Mouse (Mus musculus) T-helper 17 cell (primary cell): ENCODE results near the gene Rfx5.

Experiments used
- in situ Hi-C, 2 experiments: fragments of 300-600 bp; cut with MboI, MseI; formaldehyde crosslinking; loops; 1 replicate in 1 of 2; 2 replicates in 1 of 2; pipeline ENCODE4 v1.15.1; 2025; ENCODE audit warnings: high pct_unique_total_duplicates in 2 of 2

Rfx5 gene

GRCm38 (mm10) chr3:94934564-94934963 lies 19.3 kb upstream of the Rfx5 start:
- in situ Hi-C loops, result loop anchor here in 1 of 2 experiments (5.0 to 25.0 kb wide), 2 partner anchors 242 to 1372 kb away; partner anchors contain the start of genes S100a10 and Selenbp2

GRCm38 (mm10) chr3:94935332-94935731 lies 18.5 kb upstream of the Rfx5 start:
- in situ Hi-C loops, result loop anchor here (5.0 to 25.0 kb wide), 2 partner anchors 238 to 1373 kb away; partner anchors contain the start of gene S100a10 (in 1 of the 2)

- in situ Hi-C loops, result loop anchor here (5.0 to 25.0 kb wide), 2 partner anchors 239 to 1374 kb away; partner anchors contain the start of gene S100a10 (in 1 of the 2)
Measured at GRCm38 (mm10) chr3:94936147-94936546, 17.7 kb upstream of the Rfx5 start.

GRCm38 (mm10) chr3:94937194-94937593 lies 16.7 kb upstream of the Rfx5 start:
- in situ Hi-C loops, result loop anchor here (5.0 to 25.0 kb wide), 2 partner anchors 240 to 1375 kb away; partner anchors contain the start of gene S100a10 (in 1 of the 2)

GRCm38 (mm10) chr3:94940033-94940432 lies 13.8 kb upstream of the Rfx5 start:
- in situ Hi-C loops, result loop anchor here (10.0 to 25.0 kb wide), 2 partner anchors 55 to 1378 kb away; partner anchors contain the start of gene S100a10 (in 1 of the 2)

- in situ Hi-C loops, result loop anchor here (10.0 to 25.0 kb wide), 2 partner anchors 52 to 1380 kb away; partner anchors contain the start of gene S100a10 (in 1 of the 2)
Measured at GRCm38 (mm10) chr3:94942211-94942967, 11.5 kb upstream of the Rfx5 start.

GRCm38 (mm10) chr3:94943706-94944105 lies 10.2 kb upstream of the Rfx5 start:
- in situ Hi-C loops, result loop anchor here (10.0 to 25.0 kb wide), 2 partner anchors 51 to 1381 kb away; partner anchors contain the start of gene S100a10 (in 1 of the 2)

- in situ Hi-C loops, result loop anchor here (10.0 to 25.0 kb wide), 2 partner anchors 47 to 1386 kb away; partner anchors contain the start of gene S100a10 (in 1 of the 2)
Measured at GRCm38 (mm10) chr3:94948066-94948614, 5.7 kb upstream of the Rfx5 start.

GRCm38 (mm10) chr3:94949645-94950044 lies 4.2 kb upstream of the Rfx5 start:
- in situ Hi-C loops, result loop anchor here (10.0 to 25.0 kb wide), 2 partner anchors 45 to 1387 kb away; partner anchors contain the start of gene S100a10 (in 1 of the 2)

GRCm38 (mm10) chr3:94952806-94953205 lies 1.1 kb upstream of the Rfx5 start:
- in situ Hi-C loops, result no loop called here

GRCm38 (mm10) chr3:94953384-94953763 lies 501 bp upstream of the Rfx5 start:
- in situ Hi-C loops, result no loop called here

GRCm38 (mm10) chr3:94958295-94958694 lies 4.4 kb downstream of the Rfx5 start:
- in situ Hi-C loops, result loop anchor here in 1 of 2 experiments (5.0 kb wide), 1 partner anchor 39 kb away; no protein-coding TSS in a partner anchor

- in situ Hi-C loops, result loop anchor here in 1 of 2 experiments (5.0 kb wide), 1 partner anchor 37 kb away; no protein-coding TSS in a partner anchor
Measured at GRCm38 (mm10) chr3:94959871-94960270, 6.0 kb downstream of the Rfx5 start.

GRCm38 (mm10) chr3:94960322-94960721 lies 6.4 kb downstream of the Rfx5 start:
- in situ Hi-C loops, result no loop called here

GRCm38 (mm10) chr3:94964989-94965388 lies 11.1 kb downstream of the Rfx5 start:
- in situ Hi-C loops, result no loop called here

- in situ Hi-C loops, result no loop called here
Measured at GRCm38 (mm10) chr3:94965878-94966277, 12.0 kb downstream of the Rfx5 start.

- in situ Hi-C loops, result no loop called here
Measured at GRCm38 (mm10) chr3:94972552-94972951, 18.7 kb downstream of the Rfx5 start.

- in situ Hi-C loops, result no loop called here
Measured at GRCm38 (mm10) chr3:94973620-94974019, 19.7 kb downstream of the Rfx5 start.

GRCm38 (mm10) chr3:94974026-94974527 lies 20.2 kb downstream of the Rfx5 start:
- in situ Hi-C loops, result no loop called here

GRCm38 (mm10) chr3:94974528-94975422 lies 20.9 kb downstream of the Rfx5 start, which contains the start of gene Pi4kb:
TSS of gene Pi4kb (plus strand) at chr3:94974731.
- in situ Hi-C loops, result no loop called here

GRCm38 (mm10) chr3:94984312-94984711 lies 30.4 kb downstream of the Rfx5 start:
- in situ Hi-C loops, result no loop called here
